Mouse (Mus musculus): Measurements from ENCODE around the gene Tmod1.

The Tmod1 gene

DNA sequence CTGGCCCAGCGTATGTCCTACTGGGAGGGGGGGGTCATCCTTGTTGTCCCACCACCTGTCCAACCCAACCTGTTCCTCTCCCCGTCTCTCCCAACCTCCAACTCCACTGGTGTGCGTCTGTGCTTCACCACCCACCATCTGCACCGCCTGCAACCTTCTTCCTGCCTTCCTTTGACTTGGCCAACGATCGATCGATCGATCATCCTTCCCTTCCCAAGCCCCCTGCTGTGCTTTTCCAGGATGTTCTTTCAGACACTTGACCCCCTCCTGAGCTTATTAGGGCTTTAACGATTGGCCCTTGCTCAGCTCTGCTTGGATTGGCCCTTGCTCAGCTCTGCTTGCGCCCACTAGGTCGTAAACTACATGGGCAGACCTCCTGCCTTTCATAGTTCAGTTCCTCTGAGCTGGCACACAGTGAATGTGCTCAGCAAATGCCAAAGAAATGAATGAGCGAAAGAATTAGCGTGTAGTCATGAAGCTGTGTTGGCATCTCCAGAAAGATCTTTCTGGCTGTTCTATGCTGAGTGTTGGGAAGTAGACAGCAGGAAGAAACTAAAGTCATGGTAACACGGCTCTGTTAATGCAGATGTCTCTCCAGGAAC lies 50.9 kb downstream of the Tmod1 start:
- no peak for DNase-seq (ENCODE audit: low read depth)

DNA sequence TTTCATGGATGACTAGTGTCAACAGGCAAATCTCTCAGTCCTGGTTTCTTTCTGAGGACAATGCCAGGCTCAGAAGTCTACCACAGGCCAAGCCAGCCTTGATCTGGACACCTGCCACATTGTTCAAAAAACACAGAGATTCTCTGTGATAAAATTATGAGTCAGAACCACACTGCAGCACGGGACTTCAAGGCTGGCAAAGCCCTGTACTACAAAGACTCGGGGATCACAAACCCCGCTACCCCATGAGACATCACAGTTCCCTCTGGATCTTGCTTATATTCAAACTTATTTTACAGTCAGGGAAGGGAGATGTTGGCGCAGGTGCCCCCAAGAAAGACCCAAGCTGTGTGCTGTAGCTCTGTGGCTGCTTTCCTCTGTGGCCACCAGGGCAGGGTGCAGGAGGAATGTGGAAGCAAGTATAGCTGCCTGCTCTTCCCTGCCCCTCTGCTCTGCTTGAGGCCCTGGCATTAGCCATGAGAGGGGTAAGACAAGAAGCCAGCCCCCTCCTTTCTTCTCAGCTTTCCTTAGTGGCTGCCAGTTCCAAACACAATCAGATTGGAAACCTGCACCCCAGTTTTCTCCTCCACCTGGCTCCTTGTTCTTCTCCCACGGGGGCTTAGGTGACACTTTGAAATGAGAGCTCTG lies 53.8 kb downstream of the Tmod1 start:
- no peak for DNase-seq (ENCODE audit: low read depth)

DNA sequence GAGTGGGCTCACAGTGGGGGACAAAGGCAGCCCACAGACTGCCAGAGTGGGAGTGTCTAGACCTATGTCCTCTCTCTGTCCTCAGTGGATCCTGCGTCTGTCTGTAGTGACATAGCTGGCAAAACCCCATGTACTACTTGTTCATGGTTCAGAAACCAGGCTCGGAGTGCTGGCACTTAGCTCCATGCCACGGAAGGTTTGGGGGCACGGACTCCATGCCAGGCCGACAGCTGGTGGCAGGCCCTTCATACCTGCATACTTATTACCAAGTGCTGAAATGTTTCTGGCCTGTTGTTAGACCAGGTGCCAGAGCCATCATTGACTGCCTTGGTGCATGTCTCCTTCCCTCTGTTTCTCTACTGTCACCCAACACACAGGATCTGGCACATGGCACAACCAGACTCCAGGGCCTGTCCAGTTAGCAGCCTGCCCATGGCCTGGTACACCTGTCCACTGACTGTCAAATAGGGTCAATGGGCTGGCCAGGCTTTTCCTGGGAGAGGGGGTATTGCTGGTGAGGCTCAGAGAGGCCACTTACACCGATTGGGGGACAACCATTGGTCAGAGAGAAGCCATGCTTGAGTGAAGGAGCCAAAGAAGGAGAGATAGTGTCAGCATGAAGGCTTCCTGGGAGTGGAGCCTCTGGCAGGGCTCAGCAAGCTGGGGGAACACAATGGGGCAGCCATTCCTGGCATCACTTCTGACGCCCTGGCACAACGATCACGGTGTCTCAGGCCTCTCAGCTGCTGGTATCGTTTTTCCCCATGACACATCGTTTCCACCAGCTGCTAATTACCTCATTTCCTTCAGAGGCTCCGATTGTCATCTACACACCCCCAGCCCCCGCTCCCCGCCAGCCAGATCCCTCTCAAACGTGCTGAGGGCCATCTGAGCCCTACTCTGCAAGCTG lies 56.4 kb downstream of the Tmod1 start:
- no peak for DNase-seq (ENCODE audit: low read depth)

DNA sequence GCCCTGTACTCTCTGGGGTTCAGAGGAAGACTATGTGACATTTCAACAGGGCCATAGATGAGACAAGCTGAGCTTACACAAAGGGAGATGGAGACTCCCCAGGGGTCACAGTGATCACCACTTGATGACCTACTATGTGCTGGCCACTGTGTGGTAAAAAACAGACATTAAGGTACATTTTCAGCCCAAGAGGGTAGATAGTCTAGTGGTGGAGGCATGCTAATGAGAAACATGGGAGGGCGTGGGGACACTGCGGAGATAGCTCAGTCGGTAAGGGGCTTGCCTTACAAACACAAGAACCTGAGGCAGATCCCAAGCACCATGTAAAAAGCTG lies 57.1 kb downstream of the Tmod1 start:
- no peak for DNase-seq (ENCODE audit: low read depth)

DNA sequence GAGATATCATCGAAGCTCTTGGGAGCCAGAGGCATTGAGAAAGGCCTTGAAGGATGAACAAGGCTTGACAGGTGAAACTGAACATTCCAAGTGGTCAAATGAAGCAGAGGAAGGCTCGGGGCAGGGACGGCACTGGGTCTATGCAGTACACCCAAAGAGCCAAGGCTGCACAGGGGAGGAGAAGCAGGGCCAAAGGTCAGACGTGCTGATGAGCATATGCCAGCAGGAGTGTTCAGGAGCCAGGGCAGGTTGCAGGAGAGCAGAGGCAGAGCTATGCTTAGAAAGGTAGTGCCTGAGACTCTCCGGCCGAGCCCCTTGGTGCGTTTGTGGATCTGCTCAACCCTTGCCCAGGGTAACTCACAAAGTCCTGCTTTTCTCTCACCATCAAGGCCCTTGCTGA lies 57.8 kb downstream of the Tmod1 start:
- no peak for DNase-seq (ENCODE audit: low read depth)

DNA sequence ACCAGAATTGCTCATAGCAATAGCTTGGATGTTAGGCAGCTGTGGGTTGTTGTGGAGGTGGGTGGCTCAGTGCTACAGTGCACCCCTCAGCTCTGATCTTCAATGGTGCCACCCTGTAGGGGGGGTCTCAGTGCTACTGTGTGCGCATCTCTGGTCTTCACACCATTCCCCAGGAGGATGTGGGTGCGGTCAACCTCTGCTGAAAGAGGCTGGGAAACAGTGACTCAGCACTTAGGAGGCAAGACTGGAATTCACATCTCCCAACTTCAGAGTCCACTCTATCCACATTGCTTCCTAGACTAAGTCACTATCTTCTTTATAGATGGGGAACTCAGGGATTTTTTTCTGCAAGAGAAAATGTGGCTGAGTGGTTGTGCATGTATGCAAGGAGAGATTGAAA lies 58.9 kb downstream of the Tmod1 start:
- DNase-seq (ENCODE audit: low read depth) = no peak

DNA sequence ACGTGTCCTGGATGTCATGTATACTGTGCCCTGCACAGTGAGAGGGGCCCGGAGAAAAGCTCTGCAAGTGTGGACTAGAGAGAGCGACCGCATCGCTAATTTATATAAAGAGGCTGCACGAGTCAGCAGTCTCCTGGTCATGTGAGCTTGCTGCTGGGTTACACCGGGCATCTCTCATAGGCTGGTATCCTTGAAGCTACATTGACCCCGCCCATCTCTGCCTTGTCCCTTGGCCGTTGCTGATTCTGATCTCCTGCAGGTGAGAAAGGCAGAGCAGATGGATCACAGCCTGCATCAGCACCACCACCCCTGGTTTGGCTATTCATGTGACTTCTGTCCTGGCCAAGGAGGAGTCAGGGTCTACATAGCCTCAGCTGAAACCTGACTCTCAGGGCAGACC lies 60.4 kb downstream of the Tmod1 start:
- DNase-seq (ENCODE audit: low read depth) = no peak

DNA sequence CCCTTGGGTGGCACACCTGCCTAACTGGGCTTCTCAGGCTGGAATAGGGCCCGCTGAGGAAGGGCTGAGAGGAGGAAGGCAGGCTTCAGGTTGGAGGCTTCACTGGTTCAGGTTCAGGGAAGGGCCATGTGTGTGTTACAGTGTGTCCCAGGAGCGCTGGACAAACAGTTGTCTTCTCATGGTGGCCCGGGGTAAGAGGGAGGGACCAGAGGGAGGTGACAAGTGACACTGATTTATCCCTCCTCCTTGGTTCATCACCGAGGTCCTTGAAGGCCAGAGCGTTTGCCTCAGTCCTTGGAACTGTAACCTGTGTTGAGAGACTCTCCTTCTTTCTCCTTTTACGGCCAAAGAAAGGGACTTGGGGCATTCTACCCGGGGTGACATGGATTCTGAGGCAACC lies 61.8 kb downstream of the Tmod1 start:
- no peak for DNase-seq (ENCODE audit: low read depth)

DNA sequence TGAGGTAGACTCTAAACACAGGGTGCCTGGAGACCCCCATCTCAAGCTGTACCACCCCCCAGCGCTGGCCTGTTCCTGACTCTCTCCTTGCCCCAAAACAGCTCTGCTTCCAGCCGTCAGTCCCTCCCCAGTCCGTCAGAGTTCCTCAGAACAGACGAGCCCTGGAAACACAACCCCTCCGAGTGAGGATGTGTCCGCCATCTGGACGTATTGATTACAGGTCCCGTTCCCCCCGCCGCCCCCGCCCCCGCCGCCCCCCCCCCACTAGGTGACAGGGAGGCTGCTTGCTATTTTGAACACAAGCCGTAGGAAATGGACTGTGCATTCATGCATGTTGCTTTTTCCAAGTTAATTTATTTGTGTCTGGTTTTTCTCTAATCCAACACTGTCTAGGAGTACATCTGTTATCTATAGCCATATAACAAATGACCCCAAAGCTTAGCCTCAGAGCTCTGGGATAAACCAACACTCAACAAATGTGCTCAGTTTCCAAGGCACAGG lies 62.5 kb downstream of the Tmod1 start:
- no peak for DNase-seq (ENCODE audit: low read depth)

DNA sequence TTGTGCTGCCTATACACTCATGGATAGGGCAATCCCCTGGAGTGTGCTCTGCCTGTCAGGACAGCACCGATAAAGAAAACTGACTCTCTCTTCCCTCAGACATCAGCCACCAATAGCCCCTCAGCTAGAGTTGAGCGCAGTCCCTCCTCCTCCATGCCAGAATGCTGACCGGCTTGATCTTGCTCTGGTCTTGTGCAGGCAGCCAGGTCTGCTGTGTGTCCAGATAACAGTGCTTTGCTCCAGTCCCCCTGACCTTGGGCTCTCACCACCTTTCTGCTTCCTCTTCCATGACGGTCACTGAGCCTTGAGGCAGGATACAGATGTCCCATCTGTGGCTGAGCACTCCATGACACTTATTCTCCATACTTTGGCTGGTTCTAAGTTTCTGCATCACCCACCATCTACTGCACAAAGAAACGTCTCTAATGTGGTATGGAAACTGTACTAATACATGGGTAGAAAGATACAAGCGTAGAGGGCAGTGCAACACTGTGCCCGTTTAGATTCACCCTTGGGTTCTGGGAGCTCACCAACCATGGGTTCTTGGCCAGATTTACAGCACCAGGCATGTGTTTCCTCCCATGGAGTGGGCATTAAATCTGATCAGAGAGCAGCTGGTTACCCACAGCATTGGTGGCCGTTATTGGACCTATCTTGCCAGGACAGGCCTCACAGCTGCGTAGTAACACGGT lies 63.5 kb downstream of the Tmod1 start:
- DNase-seq (ENCODE audit: low read depth) = no peak

DNA sequence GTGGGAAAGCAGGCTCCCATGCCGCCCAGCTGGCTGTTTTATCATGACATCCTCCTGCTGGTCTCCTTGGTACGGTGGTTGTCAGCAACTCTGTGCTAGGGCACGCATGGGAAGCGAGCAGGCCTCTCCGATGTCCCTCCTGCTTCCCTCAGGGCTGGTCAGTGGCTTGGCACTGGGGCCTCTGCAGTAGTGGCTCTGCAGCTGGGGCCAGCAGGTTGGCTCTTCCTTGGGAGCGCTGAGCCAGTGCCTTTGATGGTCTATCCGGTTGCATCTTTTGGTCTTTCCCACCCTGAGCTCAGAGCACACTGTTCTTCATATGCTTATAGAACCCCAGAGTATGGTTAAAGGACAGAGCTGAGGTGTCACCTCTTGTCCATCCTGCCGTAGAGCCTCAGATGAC lies 71.3 kb downstream of the Tmod1 start:
- DNase-seq (ENCODE audit: low read depth) = no peak

DNA sequence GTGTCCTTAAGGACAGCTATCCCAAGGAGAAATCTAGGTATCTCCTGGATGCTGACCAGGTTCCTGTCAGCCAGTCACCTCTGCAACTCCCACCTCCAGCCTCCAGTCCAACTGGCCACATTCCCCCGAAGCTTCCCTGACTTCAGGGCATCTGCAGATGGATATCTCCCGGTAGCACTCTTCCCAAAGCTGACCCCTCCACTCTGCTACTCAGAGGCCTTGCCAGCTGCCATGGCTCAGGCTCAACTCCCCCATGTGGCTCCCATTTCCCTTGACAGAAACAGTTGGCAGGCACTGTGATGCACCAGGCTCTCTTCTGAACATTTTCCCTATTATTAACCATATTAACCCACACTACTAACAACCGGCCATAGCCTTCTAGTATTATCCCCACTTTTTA lies 72.6 kb downstream of the Tmod1 start:
- DNase-seq (ENCODE audit: low read depth) = no peak

DNA sequence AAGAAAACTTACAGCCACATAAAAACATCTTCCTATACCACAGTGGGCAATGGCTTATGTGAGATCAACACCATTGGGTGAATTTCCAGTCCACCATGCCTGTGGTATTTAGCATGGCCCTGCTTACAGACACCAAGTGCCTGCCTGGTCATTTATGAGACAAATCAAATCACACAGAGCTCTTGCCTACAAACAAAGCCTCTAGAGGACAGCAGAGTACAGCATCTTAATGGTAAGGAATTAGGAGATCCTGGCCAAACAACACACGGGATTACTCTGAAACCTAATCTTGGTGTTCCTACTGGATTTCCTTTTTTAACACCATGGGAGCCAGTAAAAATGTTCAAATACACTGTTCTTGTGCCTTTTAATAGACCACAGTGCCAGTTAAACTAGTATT lies 76.6 kb downstream of the Tmod1 start:
- no peak for DNase-seq (ENCODE audit: low read depth)

DNA sequence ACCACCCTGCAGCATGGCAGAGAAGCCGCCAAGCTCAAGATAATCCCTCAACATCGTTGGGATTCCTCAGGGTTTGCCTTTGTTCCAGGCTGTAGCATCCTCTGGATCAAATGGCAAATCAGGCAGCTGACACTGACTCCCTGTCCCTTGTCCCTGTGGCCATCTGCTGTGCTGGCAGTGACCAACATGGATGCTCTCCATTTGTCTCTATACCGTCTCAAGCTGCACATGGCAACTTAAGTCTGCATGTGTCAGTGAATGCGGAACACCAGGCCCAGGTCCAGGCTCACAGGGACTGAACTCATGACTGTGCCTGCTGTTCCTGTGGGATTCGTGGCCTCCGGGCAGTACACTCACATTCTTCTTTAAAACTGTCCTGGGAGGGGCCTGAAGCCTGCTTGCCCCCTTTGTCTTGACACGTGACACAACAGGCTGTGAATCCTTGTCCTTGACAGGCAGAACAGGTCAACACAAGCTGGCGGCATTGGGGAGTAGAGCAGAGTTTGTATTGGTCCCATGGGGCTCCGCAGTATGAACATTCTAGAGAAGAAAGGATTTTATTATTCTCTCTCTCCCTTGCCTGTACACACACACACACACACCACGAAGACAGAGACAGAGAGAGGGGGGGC lies 77.9 kb downstream of the Tmod1 start:
- DNase-seq (ENCODE audit: low read depth) = no peak

DNA sequence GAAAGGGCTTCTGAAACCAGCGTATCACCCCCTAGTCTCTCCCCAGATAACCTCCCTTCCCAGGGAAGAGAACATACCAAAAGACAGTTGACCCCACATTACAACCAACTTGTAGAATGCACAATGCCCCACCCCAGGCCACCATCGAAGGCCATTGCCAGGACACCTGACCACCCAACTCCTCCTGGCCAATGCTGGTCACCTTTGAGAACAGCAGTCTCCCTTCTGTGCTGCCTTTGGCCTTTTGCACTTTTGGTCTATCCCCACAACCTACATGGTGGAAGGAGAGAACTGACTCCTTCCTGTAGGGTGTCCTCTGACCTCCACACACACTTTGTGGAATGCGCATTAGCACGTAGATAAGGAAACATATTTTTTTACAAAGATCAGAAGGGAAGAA lies 78.8 kb downstream of the Tmod1 start:
- DNase-seq (ENCODE audit: low read depth) = no peak

DNA sequence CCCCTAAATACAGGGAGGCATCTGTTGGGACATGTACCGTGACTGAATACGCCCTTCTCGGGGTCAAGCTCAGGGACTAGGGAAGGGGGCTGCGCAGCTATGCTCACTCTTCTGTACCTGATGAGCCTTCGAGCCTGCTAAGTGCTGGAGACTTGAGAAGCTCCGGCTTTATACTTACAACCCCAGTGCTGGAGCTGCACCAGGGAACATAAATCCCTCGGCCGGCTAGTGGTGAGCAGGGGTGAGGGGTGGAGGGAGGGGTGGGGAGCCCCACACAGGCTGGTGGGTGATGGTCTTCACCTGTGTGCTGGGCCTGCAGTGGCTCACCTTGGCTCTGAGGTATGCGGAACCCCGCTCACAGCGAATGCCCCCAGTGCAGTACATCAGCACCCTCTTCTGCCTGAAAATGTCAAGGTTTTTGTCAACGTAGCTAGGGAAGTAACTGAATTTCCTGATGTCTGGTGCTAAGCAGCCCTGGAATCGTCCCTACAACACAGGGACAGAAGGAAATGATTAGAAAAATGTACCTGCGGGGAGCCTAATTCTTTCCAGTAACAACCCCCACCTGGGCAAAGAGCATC lies 80.9 kb downstream of the Tmod1 start:
- no peak for DNase-seq (ENCODE audit: low read depth)

DNA sequence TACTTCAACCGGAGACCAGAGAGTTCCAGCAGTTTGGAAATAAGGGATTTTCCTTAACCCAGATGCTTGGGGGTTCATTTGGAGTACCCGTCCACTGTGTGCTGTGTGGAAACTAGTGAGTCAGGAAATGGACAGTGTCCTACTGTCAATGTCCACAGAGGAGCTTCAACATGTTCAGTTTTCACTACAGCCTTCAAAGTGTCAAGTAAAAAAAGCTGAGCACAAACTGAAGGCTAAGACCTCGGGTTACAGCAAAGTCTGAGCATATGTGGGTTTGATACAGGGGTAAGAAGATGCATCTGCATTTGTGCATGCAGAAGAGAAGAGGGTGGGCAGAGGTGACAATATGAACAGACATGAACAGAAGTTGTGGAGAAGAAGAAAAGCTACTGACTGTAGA lies 82.0 kb downstream of the Tmod1 start:
- DNase-seq (ENCODE audit: low read depth) = no peak

DNA sequence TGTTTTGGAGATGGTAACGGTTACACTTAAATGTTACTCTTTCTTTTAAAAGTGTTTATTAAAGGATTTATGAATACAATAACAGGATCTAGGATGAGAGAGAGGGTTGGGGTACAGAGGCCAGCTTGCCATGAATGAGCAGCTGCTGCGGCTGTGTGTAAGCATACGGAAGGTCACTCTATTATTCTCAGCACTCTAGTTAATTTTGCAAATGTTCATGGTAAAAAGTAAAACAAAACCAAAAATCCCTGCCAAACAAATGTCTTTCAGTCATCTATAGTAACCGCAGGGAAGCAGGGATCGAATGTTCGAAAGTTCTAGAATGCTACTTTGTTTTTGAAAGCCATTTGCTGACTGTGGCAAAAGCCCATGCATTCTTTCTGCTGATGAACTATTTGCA lies 84.6 kb downstream of the Tmod1 start:
- DNase-seq (ENCODE audit: low read depth) = no peak

DNA sequence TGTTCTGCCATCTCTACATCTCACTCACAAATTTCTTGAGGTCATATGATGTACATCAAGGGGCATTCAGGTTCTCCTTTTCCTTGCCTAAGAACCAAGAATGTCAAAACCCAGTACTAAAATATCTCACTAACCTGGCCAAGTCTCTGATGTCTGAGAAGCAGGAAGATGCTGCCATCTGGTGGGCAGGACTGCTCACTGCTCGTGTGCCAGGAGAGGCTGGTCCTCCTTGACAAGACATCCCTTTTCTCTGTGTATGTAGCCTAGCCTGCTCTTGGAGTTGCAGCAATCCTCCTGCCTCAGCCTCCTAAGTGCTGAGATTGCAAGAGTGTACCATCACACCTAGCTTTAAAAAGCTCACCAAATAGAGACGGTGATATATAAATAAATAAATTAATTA lies 87.8 kb downstream of the Tmod1 start:
- peak; percentile 64 for DNase-seq (ENCODE audit: low read depth)

DNA sequence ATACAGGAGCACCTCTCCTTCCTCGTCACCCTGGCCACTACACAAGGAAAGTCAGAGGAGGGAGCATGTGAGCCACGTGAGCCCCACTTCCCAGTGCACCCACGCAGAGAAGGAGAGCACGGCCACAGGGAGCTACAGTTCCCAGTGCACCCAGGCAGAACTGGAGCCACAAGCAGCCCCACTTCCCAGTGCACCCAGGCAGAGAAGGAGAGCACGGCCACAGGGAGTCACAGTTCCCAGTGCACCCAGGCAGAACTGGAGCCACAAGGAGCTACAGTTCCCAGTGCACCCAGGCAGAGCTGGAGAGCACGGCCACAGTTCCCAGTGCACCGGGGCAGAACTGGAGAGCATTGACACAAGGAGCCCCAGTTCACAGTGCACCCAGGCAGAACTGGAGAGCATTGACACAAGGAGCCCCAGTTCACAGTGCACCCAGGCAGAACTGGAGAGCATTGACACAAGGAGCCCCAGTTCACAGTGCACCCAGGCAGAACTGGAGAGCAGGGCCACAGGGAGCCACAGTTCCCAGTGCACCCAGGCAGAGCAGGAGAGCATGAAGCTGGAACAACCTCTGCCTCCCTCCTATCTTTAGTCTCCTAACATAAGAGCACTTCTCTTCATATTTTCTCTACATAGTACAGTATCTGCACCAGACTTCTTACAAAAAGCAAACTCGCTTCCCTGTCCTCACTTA lies 90.7 kb downstream of the Tmod1 start:
- DNase-seq (ENCODE audit: low read depth) = no peak

DNA sequence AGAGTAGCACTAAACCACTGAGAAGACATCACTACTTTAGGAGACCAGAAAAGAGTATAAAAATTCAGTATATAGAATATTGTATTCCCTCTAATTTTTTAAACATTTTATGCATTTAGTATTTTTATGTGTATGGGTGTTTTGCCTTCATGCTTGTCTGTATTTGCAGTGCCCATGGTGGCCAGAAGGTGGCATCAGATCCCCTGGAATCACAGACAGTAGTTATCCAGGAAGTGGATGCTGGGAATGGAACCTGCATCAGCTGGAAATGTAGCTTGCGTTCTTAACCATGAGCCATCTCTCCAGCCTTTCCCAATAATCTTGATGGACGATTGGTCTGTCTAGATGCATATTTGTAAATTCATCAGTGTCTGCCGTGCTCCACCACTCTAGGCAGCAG lies 91.5 kb downstream of the Tmod1 start:
- DNase-seq (ENCODE audit: low read depth) = peak; percentile 53

Measured in c-Kit-positive CD71-negative TER-119-negative erythroid progenitor cells, embryonic 14.5 days (primary cell).